Mouse (Mus musculus): Measurements from ENCODE around the gene Nenf. TPM values are rescaled to one million over a fixed set of nuclear protein-coding genes. Genes with fewer than 3 reads are reported as not detected.

Nenf gene
- total RNA-seq, 1 experiment, result 31.2 TPM

DNA sequence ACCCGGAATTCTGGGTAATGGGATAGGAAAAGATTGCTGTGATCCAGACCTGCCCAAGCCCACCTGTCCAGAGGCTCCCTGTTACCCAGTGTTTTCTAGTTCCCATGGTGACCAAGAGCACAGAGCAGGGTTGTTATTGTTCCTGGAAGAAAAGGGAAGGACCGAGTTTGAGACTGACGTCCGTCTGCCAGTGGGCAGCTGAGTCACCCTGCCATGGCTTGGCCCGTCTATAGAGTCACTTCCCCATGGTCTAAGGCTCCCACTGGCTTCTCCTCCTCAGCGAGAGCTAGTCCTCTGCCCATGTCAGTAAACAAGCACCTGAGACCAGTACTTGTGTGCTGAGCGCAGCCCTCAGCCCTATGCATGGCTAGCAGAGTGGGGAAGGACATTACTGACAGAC lies 36.8 kb downstream of the Nenf start:
- Histone ChIP-seq H3K9me3 (ENCODE audit: control insufficient read depth, insufficient read depth, low read depth, low read length) (no peaks in the 10 kb centered on the region), H3K9ac (ENCODE audit: insufficient read depth, low read depth, low read length, poor library complexity, severe bottlenecking) (no peak overlapping the region), H3K27ac (ENCODE audit: insufficient read depth, low read depth, low read length, poor library complexity, severe bottlenecking) (no peak overlapping the region; the same call in 1 of the 2 replicates), H3K4me3 (ENCODE audit: insufficient read depth in 1 of 2, low read depth in 1 of 2, low read length in 2 of 2, poor library complexity in 1 of 2, severe bottlenecking in 1 of 2) (no peak overlapping the region), H3K4me1 (ENCODE audit: control insufficient read depth in 2 of 2, insufficient read depth in 2 of 2, low read length in 2 of 2, poor library complexity in 1 of 2) (no peaks in the 10 kb centered on the region), H3K36me3 (ENCODE audit: control insufficient read depth, insufficient read depth, low read length, poor library complexity, severe bottlenecking) (no peaks in the 10 kb centered on the region)
- TF ChIP-seq CHD2 (IDR thresholded peaks at IDR 0.05; ENCODE audit: low read depth, low read length) (no peak), MAFK (IDR thresholded peaks at IDR 0.05; ENCODE audit: insufficient read depth, low read depth, low read length) (no peak), ZNF384 (IDR thresholded peaks at IDR 0.05; ENCODE audit: low read depth, low read length) (no peak), ZC3H11A (IDR thresholded peaks at IDR 0.05; ENCODE audit: borderline replicate concordance, low read depth, low read length) (no peak), HCFC1 (IDR thresholded peaks at IDR 0.05; ENCODE audit: borderline replicate concordance, insufficient read depth, low read length) (no peak)
- DNase-seq (ENCODE audit: low read depth, low spot score), result no peak
- in situ Hi-C loops (cut with MboI; ENCODE audit: low sequenced_read_pairs in 2 of 2, unreplicated experiment in 2 of 2), result loop anchor here in 1 of 2 experiments (25.0 kb wide), 1 partner anchor 194 kb away; the partner anchor contains the start of gene Batf3

DNA sequence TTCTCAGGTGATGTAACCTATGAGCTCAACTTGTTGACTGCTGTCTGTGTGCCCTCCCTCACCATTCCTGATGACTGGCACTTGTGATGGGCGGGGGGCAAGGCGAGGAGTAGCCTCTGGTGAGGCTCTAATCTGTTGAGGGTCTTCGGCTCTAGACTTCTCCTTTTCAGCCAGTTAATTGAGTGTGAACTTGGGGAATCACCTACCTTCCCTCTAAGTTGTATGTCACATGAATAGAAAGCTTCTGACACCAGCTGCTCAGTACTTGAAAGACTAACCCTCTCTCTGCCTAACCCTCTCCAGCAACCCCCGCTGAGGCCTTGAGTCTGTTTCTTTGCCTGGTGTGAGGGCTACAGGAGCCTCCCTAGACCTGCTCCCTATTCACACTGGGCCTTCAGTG lies 39.7 kb downstream of the Nenf start:
- H3K27ac ChIP-seq (ENCODE audit: insufficient read depth, low read depth, low read length, poor library complexity, severe bottlenecking), result no peak overlapping the region
- H3K4me1 ChIP-seq (ENCODE audit: control insufficient read depth in 2 of 2, insufficient read depth in 2 of 2, low read length in 2 of 2, poor library complexity in 1 of 2), result no peaks in the 10 kb centered on the region
- TF ChIP-seq ZC3H11A (IDR thresholded peaks at IDR 0.05; ENCODE audit: borderline replicate concordance, low read depth, low read length), result no peak
- TF ChIP-seq CHD2 (IDR thresholded peaks at IDR 0.05; ENCODE audit: low read depth, low read length), result no peak
- no peak for TF ChIP-seq HCFC1 (IDR thresholded peaks at IDR 0.05; ENCODE audit: borderline replicate concordance, insufficient read depth, low read length)
- no peak for TF ChIP-seq MAFK (IDR thresholded peaks at IDR 0.05; ENCODE audit: insufficient read depth, low read depth, low read length)
- TF ChIP-seq ZNF384 (IDR thresholded peaks at IDR 0.05; ENCODE audit: low read depth, low read length), result no peak
- no peak overlapping the region for H3K9ac ChIP-seq (ENCODE audit: insufficient read depth, low read depth, low read length, poor library complexity, severe bottlenecking)
- no peak overlapping the region for H3K4me3 ChIP-seq (ENCODE audit: insufficient read depth in 1 of 2, low read depth in 1 of 2, low read length in 2 of 2, poor library complexity in 1 of 2, severe bottlenecking in 1 of 2)
- no peaks in the 10 kb centered on the region for H3K36me3 ChIP-seq (ENCODE audit: control insufficient read depth, insufficient read depth, low read length, poor library complexity, severe bottlenecking)
- no peaks in the 10 kb centered on the region for H3K9me3 ChIP-seq (ENCODE audit: control insufficient read depth, insufficient read depth, low read depth, low read length)
- in situ Hi-C loops (cut with MboI; ENCODE audit: low sequenced_read_pairs in 2 of 2, unreplicated experiment in 2 of 2), result loop anchor here in 1 of 2 experiments (25.0 kb wide), 1 partner anchor 191 kb away; the partner anchor contains the start of gene Batf3
- DNase-seq (ENCODE audit: low read depth, low spot score), result no peak

- no peak overlapping the region for H3K27ac ChIP-seq (ENCODE audit: insufficient read depth, low read depth, low read length, poor library complexity, severe bottlenecking)
- no peak for TF ChIP-seq ZNF384 (IDR thresholded peaks at IDR 0.05; ENCODE audit: low read depth, low read length)
- TF ChIP-seq CHD2 (IDR thresholded peaks at IDR 0.05; ENCODE audit: low read depth, low read length), result no peak
- TF ChIP-seq HCFC1 (IDR thresholded peaks at IDR 0.05; ENCODE audit: borderline replicate concordance, insufficient read depth, low read length), result no peak
- no peak for TF ChIP-seq ZC3H11A (IDR thresholded peaks at IDR 0.05; ENCODE audit: borderline replicate concordance, low read depth, low read length)
- no peak for TF ChIP-seq MAFK (IDR thresholded peaks at IDR 0.05; ENCODE audit: insufficient read depth, low read depth, low read length)
- H3K4me3 ChIP-seq (ENCODE audit: insufficient read depth in 1 of 2, low read depth in 1 of 2, low read length in 2 of 2, poor library complexity in 1 of 2, severe bottlenecking in 1 of 2), result no peak overlapping the region
- no peaks in the 10 kb centered on the region for H3K36me3 ChIP-seq (ENCODE audit: control insufficient read depth, insufficient read depth, low read length, poor library complexity, severe bottlenecking)
- H3K4me1 ChIP-seq (ENCODE audit: control insufficient read depth in 2 of 2, insufficient read depth in 2 of 2, low read length in 2 of 2, poor library complexity in 1 of 2), result no peaks in the 10 kb centered on the region
- no peak overlapping the region for H3K9ac ChIP-seq (ENCODE audit: insufficient read depth, low read depth, low read length, poor library complexity, severe bottlenecking)
- in situ Hi-C loops (cut with MboI; ENCODE audit: low sequenced_read_pairs in 2 of 2, unreplicated experiment in 2 of 2), result loop anchor here in 1 of 2 experiments (25.0 kb wide), 1 partner anchor 190 kb away; the partner anchor contains the start of gene Batf3
- DNase-seq (ENCODE audit: low read depth, low spot score), result no peak
- no peaks in the 10 kb centered on the region for H3K9me3 ChIP-seq (ENCODE audit: control insufficient read depth, insufficient read depth, low read depth, low read length)
Measured at GRCm38 (mm10) chr1:191277549-191278059, 40.4 kb downstream of the Nenf start.

- H3K9ac ChIP-seq (ENCODE audit: insufficient read depth, low read depth, low read length, poor library complexity, severe bottlenecking), result no peak overlapping the region
- H3K4me1 ChIP-seq (ENCODE audit: control insufficient read depth in 2 of 2, insufficient read depth in 2 of 2, low read length in 2 of 2, poor library complexity in 1 of 2), result no peaks in the 10 kb centered on the region
- no peak for DNase-seq (ENCODE audit: low read depth, low spot score)
- no peaks in the 10 kb centered on the region for H3K9me3 ChIP-seq (ENCODE audit: control insufficient read depth, insufficient read depth, low read depth, low read length)
- H3K36me3 ChIP-seq (ENCODE audit: control insufficient read depth, insufficient read depth, low read length, poor library complexity, severe bottlenecking), result no peaks in the 10 kb centered on the region
- no peak overlapping the region for H3K27ac ChIP-seq (ENCODE audit: insufficient read depth, low read depth, low read length, poor library complexity, severe bottlenecking)
- no peak overlapping the region for H3K4me3 ChIP-seq (ENCODE audit: insufficient read depth in 1 of 2, low read depth in 1 of 2, low read length in 2 of 2, poor library complexity in 1 of 2, severe bottlenecking in 1 of 2)
- in situ Hi-C loops (cut with MboI; ENCODE audit: low sequenced_read_pairs in 2 of 2, unreplicated experiment in 2 of 2), result loop anchor here in 1 of 2 experiments (25.0 kb wide), 1 partner anchor 189 kb away; the partner anchor contains the start of gene Batf3
- TF ChIP-seq ZNF384 (IDR thresholded peaks at IDR 0.05; ENCODE audit: low read depth, low read length), result no peak
- TF ChIP-seq MAFK (IDR thresholded peaks at IDR 0.05; ENCODE audit: insufficient read depth, low read depth, low read length), result no peak
- no peak for TF ChIP-seq CHD2 (IDR thresholded peaks at IDR 0.05; ENCODE audit: low read depth, low read length)
- no peak for TF ChIP-seq HCFC1 (IDR thresholded peaks at IDR 0.05; ENCODE audit: borderline replicate concordance, insufficient read depth, low read length)
- TF ChIP-seq ZC3H11A (IDR thresholded peaks at IDR 0.05; ENCODE audit: borderline replicate concordance, low read depth, low read length), result no peak
Measured at GRCm38 (mm10) chr1:191276181-191276580, 41.8 kb downstream of the Nenf start.

Data from ES-E14 (cell line).